Mouse (Mus musculus): Measurements from ENCODE around the gene Plxdc2.
"Not testable (repeated sequence)": the region's sequence is repeated elsewhere in the genome, so short reads cannot be mapped to it uniquely, and the experiment has no call there.

Plxdc2 gene

GRCm38 (mm10) chr2:16743568-16743967, 387.5 kb downstream of the Plxdc2 start:
- in situ Hi-C loops (cut with MseI, MboI) = no loop called here

DNA sequence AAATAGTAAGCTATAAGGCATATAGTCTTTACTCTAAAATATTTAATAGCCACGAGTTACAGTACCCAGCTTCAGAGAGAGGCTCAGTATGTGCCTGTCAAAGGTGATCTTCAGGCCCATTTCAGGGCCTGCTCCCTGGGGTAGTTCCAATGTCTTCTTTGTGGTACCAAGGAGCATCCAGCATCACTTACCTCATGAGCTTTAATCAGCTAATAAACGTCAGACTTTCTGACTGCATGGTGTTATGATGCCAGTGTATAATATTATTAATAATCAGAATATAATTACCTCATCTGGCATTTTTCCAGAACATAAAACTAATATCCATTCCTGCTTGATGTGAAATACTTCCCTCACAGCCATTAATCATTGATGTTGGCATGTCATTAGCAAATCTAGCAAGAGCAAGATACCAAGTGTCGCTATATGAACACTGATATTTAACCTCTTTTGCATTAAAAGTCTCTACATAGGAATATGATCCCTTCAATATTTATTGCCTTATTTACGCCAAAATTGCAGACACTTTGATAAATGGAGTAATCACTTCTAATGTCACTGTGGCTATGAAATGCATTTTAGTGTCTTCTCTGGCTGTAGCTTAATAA, 393.3 kb downstream of the Plxdc2 start:
- in situ Hi-C loops (cut with MseI, MboI) = no loop called here

GRCm38 (mm10) chr2:16757158-16757557, 401.1 kb downstream of the Plxdc2 start:
- in situ Hi-C loops (cut with MseI, MboI) = no loop called here

DNA sequence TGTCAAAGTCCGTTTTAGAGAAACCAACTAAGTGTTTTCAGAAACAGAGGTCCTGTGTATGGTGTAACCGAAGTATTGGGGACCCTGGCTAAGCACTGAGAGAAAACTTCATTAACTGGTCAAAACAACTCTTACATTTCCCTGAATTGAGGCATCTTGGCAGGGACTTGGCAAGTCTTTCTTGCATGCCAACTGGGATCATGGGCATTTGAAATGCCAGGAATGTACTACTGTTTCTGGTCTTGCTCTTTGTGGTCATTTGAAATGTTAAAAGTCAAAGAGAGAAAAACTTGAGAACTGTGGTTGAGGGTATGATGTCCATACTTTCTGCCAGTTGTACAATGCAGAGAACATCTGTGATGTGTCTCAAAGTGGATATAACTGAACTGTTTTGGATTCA, 403.7 kb downstream of the Plxdc2 start:
- in situ Hi-C loops (cut with MseI, MboI) = no loop called here

GRCm38 (mm10) chr2:16769149-16769548, 413.0 kb downstream of the Plxdc2 start:
- in situ Hi-C loops (cut with MseI, MboI) = not testable (repeated sequence)

GRCm38 (mm10) chr2:16773398-16774113, 417.5 kb downstream of the Plxdc2 start:
- in situ Hi-C loops (cut with MseI, MboI) = no loop called here

- in situ Hi-C loops (cut with MseI, MboI) = no loop called here
These were observed 418.0 kb downstream of the Plxdc2 start for GRCm38 (mm10) chr2:16774114-16774433.

DNA sequence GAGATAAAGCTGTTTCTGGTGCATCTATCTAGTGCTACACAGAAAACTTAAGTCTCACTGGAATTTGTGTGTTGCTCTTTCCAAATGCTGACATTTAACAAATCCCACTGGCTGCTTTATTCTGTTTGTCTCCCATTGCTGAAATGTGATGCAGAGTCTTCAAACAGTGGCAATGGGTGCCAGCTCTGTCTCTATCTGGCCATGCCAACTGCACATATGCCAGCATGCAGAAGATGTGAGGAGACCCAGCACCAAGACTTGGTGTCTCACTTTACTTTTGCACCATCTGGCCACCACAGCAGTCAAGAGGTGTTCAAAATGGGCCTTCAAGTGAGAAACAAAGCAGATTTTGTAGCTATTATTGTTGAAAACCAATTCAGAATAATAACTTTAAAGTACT, 439.2 kb downstream of the Plxdc2 start:
- in situ Hi-C loops (cut with MseI, MboI) = no loop called here
